Mouse (Mus musculus) CH12.LX (cell line): Measurements from ENCODE around the gene Camta1. TPM values are rescaled to one million over a fixed set of nuclear protein-coding genes. Genes with fewer than 3 reads are reported as not detected.
"Not testable (repeated sequence)": the region's sequence is repeated elsewhere in the genome, so short reads cannot be mapped to it uniquely, and the experiment has no call there.

ENCODE experiments used
- DNase-seq: peaks from one replicate; pipeline ENCODE4 v3.0.0-alpha.2; 2013; ENCODE audit errors: extremely low read depth
- H3K27ac ChIP-seq: 2 replicates; pipeline ENCODE4 v1.5.1; 2012; ENCODE audit warnings: low read depth, mild to moderate bottlenecking, control low read depth, moderate library complexity; ENCODE audit not compliant: insufficient read depth
- H3K27me3 ChIP-seq: replicated peaks from 2 replicates; pipeline ENCODE3; 2012; ENCODE audit warnings: inconsistent platforms
- H3K36me3 ChIP-seq, 2 experiments: replicated peaks in 1 of 2; 2 replicates each; pipeline versions ENCODE3 to v1.6.1; 2012; ENCODE audit warnings: inconsistent platforms in 1 of 2, low read length in 1 of 2, mild to moderate bottlenecking in 1 of 2, mixed read lengths in 1 of 2, moderate library complexity in 1 of 2; ENCODE audit not compliant: control insufficient read depth in 1 of 2, insufficient read depth in 1 of 2
- H3K4me1 ChIP-seq, 2 experiments: 2 replicates each; pipeline ENCODE4 v1.6.1; 2012; ENCODE audit warnings: inconsistent platforms in 1 of 2, moderate library complexity in 1 of 2; ENCODE audit not compliant: insufficient read depth in 2 of 2, control insufficient read depth in 1 of 2
- H3K4me2 ChIP-seq: 2 replicates; pipeline ENCODE4 v1.6.1; 2012; ENCODE audit warnings: low read depth, mild to moderate bottlenecking, control low read depth; ENCODE audit not compliant: poor library complexity, insufficient read depth, severe bottlenecking
- H3K4me3 ChIP-seq, 3 experiments: fragments of 150-350 bp in 1 of 3; sonication (generic) in 1 of 3; replicated peaks in 1 of 3; 2 replicates each; pipeline versions ENCODE3 to v1.5.1; 2011 to 2012; ENCODE audit warnings: low read depth in 2 of 3, low read length in 2 of 3, mild to moderate bottlenecking in 2 of 3, moderate library complexity in 2 of 3, control low read depth in 1 of 3, improper control_type of control experiment in 1 of 3, inconsistent platforms in 1 of 3, mixed read lengths in 1 of 3; ENCODE audit not compliant: poor library complexity in 1 of 3
- H3K79me2 ChIP-seq: replicated peaks from 2 replicates; pipeline ENCODE4 v1.6.1; 2012; ENCODE audit warnings: mild to moderate bottlenecking, moderate library complexity; ENCODE audit not compliant: control insufficient read depth, poor library complexity, insufficient read depth, severe bottlenecking; ENCODE audit errors: extremely low read depth
- H3K9ac ChIP-seq: 2 replicates; pipeline ENCODE4 v1.6.1; 2012; ENCODE audit warnings: low read depth, mild to moderate bottlenecking, control low read depth, moderate library complexity; ENCODE audit not compliant: insufficient read depth
- H3K9me3 ChIP-seq: replicated peaks from 2 replicates; pipeline ENCODE3; 2012; ENCODE audit warnings: low read length, inconsistent platforms, mixed read lengths
- CHD2 ChIP-seq: IDR thresholded peaks from 2 replicates; pipeline ENCODE4 v1.6.1; 2011; ENCODE audit warnings: low read length, improper control_type of control experiment
- CTCF ChIP-seq, 2 experiments: IDR thresholded peaks in 1 of 2; conservative IDR thresholded peaks in 1 of 2; 2 replicates each; pipeline ENCODE4 v1.5.1; 2011 to 2012; ENCODE audit warnings: low read depth in 2 of 2, low read length in 2 of 2, improper control_type of control experiment in 1 of 2, inconsistent platforms in 1 of 2, mild to moderate bottlenecking in 1 of 2, moderate library complexity in 1 of 2
- E2F4 ChIP-seq: IDR thresholded peaks from 2 replicates; pipeline ENCODE4 v1.6.1; 2011; ENCODE audit warnings: low read depth, low read length, improper control_type of control experiment; ENCODE audit not compliant: insufficient replicate concordance
- EP300 ChIP-seq: IDR thresholded peaks from 2 replicates; pipeline ENCODE4 v1.6.1; 2011; ENCODE audit warnings: low read length, improper control_type of control experiment
- GABPA ChIP-seq: IDR thresholded peaks from 2 replicates; pipeline ENCODE4 v1.6.1; 2012; ENCODE audit warnings: low read depth, low read length, improper control_type of control experiment, inconsistent platforms; ENCODE audit not compliant: insufficient replicate concordance
- HCFC1 ChIP-seq: IDR thresholded peaks from 2 replicates; pipeline ENCODE4 v1.6.1; 2012; ENCODE audit warnings: low read depth, mild to moderate bottlenecking, inconsistent platforms, low read length, improper control_type of control experiment
- IRF4 ChIP-seq: IDR thresholded peaks from 2 replicates; pipeline ENCODE4 v1.6.1; 2014; ENCODE audit warnings: low read depth, mild to moderate bottlenecking, inconsistent platforms, low read length, improper control_type of control experiment
- JUN ChIP-seq: IDR thresholded peaks from 2 replicates; pipeline ENCODE4 v1.6.1; 2011; ENCODE audit warnings: low read depth, mild to moderate bottlenecking, low read length, improper control_type of control experiment, moderate library complexity; ENCODE audit not compliant: insufficient read depth
- JUND ChIP-seq: conservative IDR thresholded peaks from 2 replicates; pipeline ENCODE4 v1.6.1; 2011; ENCODE audit warnings: low read depth, low read length, improper control_type of control experiment
- KAT2A ChIP-seq: IDR thresholded peaks from 2 replicates; pipeline ENCODE4 v1.6.1; 2012; ENCODE audit warnings: low read length, improper control_type of control experiment, inconsistent platforms; ENCODE audit not compliant: insufficient replicate concordance
- MXI1 ChIP-seq: IDR thresholded peaks from 2 replicates; pipeline ENCODE4 v1.6.1; 2011; ENCODE audit warnings: mild to moderate bottlenecking, low read depth, low read length, improper control_type of control experiment
- NRF1 ChIP-seq: IDR thresholded peaks from 2 replicates; pipeline ENCODE4 v1.6.1; 2014; ENCODE audit warnings: low read depth, mild to moderate bottlenecking, inconsistent platforms, low read length, improper control_type of control experiment, moderate library complexity
- POLR2A ChIP-seq: IDR thresholded peaks from 2 replicates; pipeline ENCODE4 v1.6.1; 2011; ENCODE audit warnings: low read depth, mild to moderate bottlenecking, improper control_type of control experiment, low read length
- RAD21 ChIP-seq: IDR thresholded peaks from 2 replicates; pipeline ENCODE4 v1.6.1; 2011; ENCODE audit warnings: low read depth, mild to moderate bottlenecking, low read length, improper control_type of control experiment, moderate library complexity
- SIN3A ChIP-seq: IDR thresholded peaks from 2 replicates; pipeline ENCODE4 v1.6.1; 2012; ENCODE audit warnings: low read length, improper control_type of control experiment, inconsistent platforms
- SMC3 ChIP-seq: IDR thresholded peaks from 2 replicates; pipeline ENCODE4 v1.6.1; 2011; ENCODE audit warnings: low read depth, low read length, improper control_type of control experiment
- TBP ChIP-seq: conservative IDR thresholded peaks from 2 replicates; pipeline ENCODE4 v1.6.1; 2011; ENCODE audit warnings: low read depth, low read length, improper control_type of control experiment
- TCF12 ChIP-seq: IDR thresholded peaks from 2 replicates; pipeline ENCODE4 v1.6.1; 2014; ENCODE audit warnings: low read depth, mild to moderate bottlenecking, inconsistent platforms, low read length, improper control_type of control experiment
- UBTF ChIP-seq: IDR thresholded peaks from 2 replicates; pipeline ENCODE4 v1.6.1; 2012; ENCODE audit warnings: low read depth, mild to moderate bottlenecking, inconsistent platforms, low read length, improper control_type of control experiment, moderate library complexity
- USF2 ChIP-seq: conservative IDR thresholded peaks from 2 replicates; pipeline ENCODE4 v1.6.1; 2011; ENCODE audit warnings: low read depth, low read length, improper control_type of control experiment
- ZKSCAN1 ChIP-seq: IDR thresholded peaks from 2 replicates; pipeline ENCODE4 v1.6.1; 2012; ENCODE audit warnings: low read depth, inconsistent platforms, low read length, improper control_type of control experiment, borderline replicate concordance
- ZMIZ1 ChIP-seq: IDR thresholded peaks from 2 replicates; pipeline ENCODE4 v1.6.1; 2012; ENCODE audit warnings: low read depth, mild to moderate bottlenecking, inconsistent platforms, low read length, improper control_type of control experiment
- ZNF384 ChIP-seq: IDR thresholded peaks from 2 replicates; pipeline ENCODE4 v1.6.1; 2012; ENCODE audit warnings: low read depth, low read length, improper control_type of control experiment, inconsistent platforms
- dilution Hi-C: fragments of 300-500 bp; cut with MboI; formaldehyde crosslinking; loops from 2 replicates; pipeline ENCODE4 v1.14.3; 2020; ENCODE audit warnings: low sequenced_read_pairs; ENCODE audit not compliant: extremely low pct_unique_long_range_greater_than_20kb, extremely low pct_ligation_motif_present
- in situ Hi-C: fragments of 300-500 bp; cut with MboI; formaldehyde crosslinking; loops from 3 replicates; pipeline ENCODE4 v1.14.3; 2019; ENCODE audit warnings: low sequenced_read_pairs, low pct_ligation_motif_present, low pct_unique_long_range_greater_than_20kb, mixed read lengths
- polyA plus RNA-seq: library from polyadenylated mRNA; unstranded; fragments of >175 nt; gene quantifications from 2 replicates; pipeline ENCODE4 v1.2.1, GENCODE M21; 2012; ENCODE audit warnings: low read depth; ENCODE audit not compliant: insufficient read length
- total RNA-seq, 2 experiments: library from RNA; depleted of rRNA; stranded (reverse); fragments of 300-350 nt in 1 of 2; fragments of >200 nt in 1 of 2; gene quantifications; 2 replicates each; pipeline ENCODE4 v1.2.3; 2012 to 2014

Gene Camta1
- total and polyA plus RNA-seq, 3 experiments: 9.9 to 32.5 (median 15.3) TPM

GRCm38 (mm10) chr4:151027001-151027400 is 834.7 kb downstream of the Camta1 start:
- dilution Hi-C loops: no loop called here
- no peak overlapping the region for H3K9ac ChIP-seq
- TF ChIP-seq TCF12: no peak
- TF ChIP-seq JUND: no peak
- peak; percentile 58 for TF ChIP-seq RAD21
- no peak for TF ChIP-seq USF2
- peak; percentile 81 to 89 for TF ChIP-seq CTCF (conservative IDR thresholded peaks at IDR 0.05 in 1 of 2, IDR thresholded peaks at IDR 0.05 in 1 of 2; ENCODE audit: low read depth in 2 of 2, low read length in 2 of 2)
- TF ChIP-seq CHD2: no peak
- peak; percentile 77 for TF ChIP-seq SMC3
- TF ChIP-seq ZMIZ1: no peak
- TF ChIP-seq, all 38 proteins: peak for 3
- no peaks in the 10 kb centered on the region for H3K9me3 ChIP-seq
- in situ Hi-C loops: no loop called here
- peaks cover 0 to 3% of the 10 kb centered on the region in 2 experiments for H3K36me3 ChIP-seq
- peak; percentile 49 for DNase-seq
- H3K27me3 ChIP-seq: no peaks in the 10 kb centered on the region
- no peak overlapping the region for H3K4me3 ChIP-seq
- H3K27ac ChIP-seq: no peak overlapping the region
- peaks cover 0 to 2% of the 10 kb centered on the region in 2 experiments; a peak in 1 of 4 replicates for H3K4me1 ChIP-seq
- H3K79me2 ChIP-seq: no peaks in the 10 kb centered on the region
- H3K4me2 ChIP-seq: no peak overlapping the region

- in situ Hi-C loops: no loop called here
- DNase-seq: no peak
- peaks cover 0 to 3% of the 10 kb centered on the region in 2 experiments for H3K36me3 ChIP-seq
Measured at GRCm38 (mm10) chr4:151024152-151024551, 837.5 kb downstream of the Camta1 start.

GRCm38 (mm10) chr4:151017356-151017755 is 844.3 kb downstream of the Camta1 start:
- H3K27me3 ChIP-seq, H3K36me3 ChIP-seq, H3K4me2 ChIP-seq, in situ Hi-C loops, H3K4me1 ChIP-seq, H3K27ac ChIP-seq, DNase-seq, H3K9me3 ChIP-seq, H3K4me3 ChIP-seq, dilution Hi-C loops, H3K9ac ChIP-seq, H3K79me2 ChIP-seq: not testable (repeated sequence)

More at GRCm38 (mm10) chr4:151024152-151024551, 837.5 kb downstream of the Camta1 start:
- Histone ChIP-seq H3K27me3 (no peaks in the 10 kb centered on the region), H3K27ac (no peak overlapping the region), H3K4me2 (no peak overlapping the region), H3K4me3 (no peak overlapping the region), H3K9ac (no peak overlapping the region), H3K9me3 (no peaks in the 10 kb centered on the region)
- dilution Hi-C loops: no loop called here
- no peak for TF ChIP-seq CTCF (conservative IDR thresholded peaks at IDR 0.05 in 1 of 2, IDR thresholded peaks at IDR 0.05 in 1 of 2; ENCODE audit: low read depth in 2 of 2, low read length in 2 of 2)
- no peak for TF ChIP-seq ZMIZ1
- TF ChIP-seq IRF4: no peak
- TF ChIP-seq E2F4: no peak
- TF ChIP-seq SIN3A: no peak
- no peak for TF ChIP-seq UBTF
- TF ChIP-seq GABPA: no peak
- no peak for TF ChIP-seq EP300
- no peak for TF ChIP-seq POLR2A
- no peak for TF ChIP-seq MXI1
- no peak for TF ChIP-seq ZKSCAN1
- TF ChIP-seq JUN: no peak
- no peak for TF ChIP-seq HCFC1
- TF ChIP-seq NRF1: no peak
- TF ChIP-seq ZNF384: no peak
- no peak for TF ChIP-seq TBP
- TF ChIP-seq CHD2: no peak
- no peak for TF ChIP-seq KAT2A
- TF ChIP-seq, all 38 proteins: peak for 0
- Histone ChIP-seq H3K4me1 (peaks cover 0 to 2% of the 10 kb centered on the region in 2 experiments; a peak in 1 of 4 replicates), H3K79me2 (no peaks in the 10 kb centered on the region)
